Mouse (Mus musculus) stomach, postnatal 0 days (tissue): ENCODE results near the gene Ell.

Experiments used
- CTCF ChIP-seq: IDR thresholded peaks from 2 replicates; pipeline ENCODE4 v1.5.1; 2016; ENCODE audit warnings: antibody characterized with exemption, low read depth, mild to moderate bottlenecking, moderate library complexity
- EP300 ChIP-seq: optimal IDR thresholded peaks from 2 replicates; pipeline ENCODE3; 2016; ENCODE audit warnings: antibody characterized with exemption

- no peak for TF ChIP-seq CTCF
- TF ChIP-seq EP300 = no peak
Observed at GRCm38 (mm10) chr8:70538024-70538579, 1.2 kb upstream of the Ell start.
